Mouse (Mus musculus) left cerebral cortex, postnatal 25 days (tissue): ENCODE measurements around the gene Sec63. TPM values are rescaled to one million over a fixed set of nuclear protein-coding genes. Genes with fewer than 3 reads are reported as not detected.

Source experiments
- DNase-seq, 2 experiments: peaks; one replicate each; pipeline ENCODE4 v3.0.0; 2022; ENCODE audit warnings: low spot score in 2 of 2, mixed read lengths in 1 of 2
- intact Hi-C: fragments of 180-260 bp; cut with DNase I; formaldehyde crosslinking; loops from one replicate; pipeline ENCODE4 v1.15.1; 2025
- total RNA-seq, 2 experiments: library from RNA; stranded (reverse); gene quantifications; 2 replicates each; pipeline ENCODE4 v1.2.3; 2021

The Sec63 gene
- total RNA-seq, 2 experiments from 2014 or later: 48.5 to 56.6 TPM

- DNase-seq: peak; percentile 59 to 60
- intact Hi-C loops: loop anchor here (5.0 kb wide), 1 partner anchor 82 kb away; no protein-coding TSS in a partner anchor
These were observed 99.0 kb downstream of the Sec63 start, which contains the start of gene Scml4 for GRCm38 (mm10) chr10:42860159-42860911. Gene Scml4 (plus strand): TSS chr10:42860370.

DNA sequence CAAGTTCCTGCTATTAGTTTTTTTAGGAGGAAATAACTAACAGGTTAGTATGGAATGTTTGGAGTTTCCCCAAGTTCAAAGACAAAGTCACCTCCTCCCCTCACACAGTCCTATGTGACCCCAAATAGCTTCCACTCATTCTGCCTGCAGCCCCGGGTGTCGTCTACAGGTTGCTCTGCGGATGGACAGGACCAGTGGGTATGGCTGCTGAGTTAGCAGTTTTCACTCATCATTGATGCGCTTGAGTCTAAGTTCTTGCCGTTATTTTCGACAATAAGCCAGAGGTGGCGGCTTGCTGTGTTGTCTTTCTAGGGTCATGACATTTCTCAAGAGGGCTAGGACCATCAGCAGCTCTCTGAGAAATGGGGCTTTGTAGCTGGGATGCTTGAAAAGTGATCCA is 100.2 kb downstream of the Sec63 start:
- intact Hi-C loops: loop anchor here (5.0 kb wide), 1 partner anchor 81 kb away; no protein-coding TSS in a partner anchor
- DNase-seq: no peak

DNA sequence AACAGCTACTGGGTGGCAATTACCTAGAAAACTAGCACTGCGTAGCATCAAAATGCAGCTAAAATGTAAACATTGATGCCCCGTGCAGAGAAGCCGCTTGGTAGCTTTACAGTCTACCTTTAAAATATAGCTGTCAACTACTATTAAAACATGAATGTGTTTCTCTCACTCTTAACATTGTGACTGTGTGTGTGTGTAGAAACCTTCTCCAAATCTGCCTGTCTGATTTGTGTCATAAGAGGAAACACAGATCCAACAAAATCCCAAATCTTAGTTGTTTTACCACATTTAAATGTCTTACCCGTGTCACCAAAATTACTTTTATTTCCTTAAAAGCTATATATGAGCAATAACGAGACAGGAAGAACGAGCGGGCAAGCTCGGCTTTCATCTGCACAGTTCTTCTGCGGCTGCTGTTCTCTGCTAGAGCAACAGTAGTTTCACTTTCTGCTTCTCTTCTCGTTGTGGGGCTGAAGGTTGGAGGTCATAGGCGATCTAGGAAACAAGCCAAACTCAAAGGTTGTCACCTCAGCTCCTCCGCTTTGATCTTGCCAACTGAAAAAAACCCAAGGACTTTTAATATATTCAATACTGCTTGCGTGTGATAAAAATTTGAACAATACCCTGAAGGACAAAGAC is 100.9 kb downstream of the Sec63 start:
- DNase-seq: no peak
- intact Hi-C loops: loop anchor here (5.0 kb wide), 1 partner anchor 80 kb away; no protein-coding TSS in a partner anchor

GRCm38 (mm10) chr10:42862806-42863205 is 101.5 kb downstream of the Sec63 start:
- DNase-seq: no peak
- intact Hi-C loops: loop anchor here (5.0 kb wide), 1 partner anchor 79 kb away; no protein-coding TSS in a partner anchor

DNA sequence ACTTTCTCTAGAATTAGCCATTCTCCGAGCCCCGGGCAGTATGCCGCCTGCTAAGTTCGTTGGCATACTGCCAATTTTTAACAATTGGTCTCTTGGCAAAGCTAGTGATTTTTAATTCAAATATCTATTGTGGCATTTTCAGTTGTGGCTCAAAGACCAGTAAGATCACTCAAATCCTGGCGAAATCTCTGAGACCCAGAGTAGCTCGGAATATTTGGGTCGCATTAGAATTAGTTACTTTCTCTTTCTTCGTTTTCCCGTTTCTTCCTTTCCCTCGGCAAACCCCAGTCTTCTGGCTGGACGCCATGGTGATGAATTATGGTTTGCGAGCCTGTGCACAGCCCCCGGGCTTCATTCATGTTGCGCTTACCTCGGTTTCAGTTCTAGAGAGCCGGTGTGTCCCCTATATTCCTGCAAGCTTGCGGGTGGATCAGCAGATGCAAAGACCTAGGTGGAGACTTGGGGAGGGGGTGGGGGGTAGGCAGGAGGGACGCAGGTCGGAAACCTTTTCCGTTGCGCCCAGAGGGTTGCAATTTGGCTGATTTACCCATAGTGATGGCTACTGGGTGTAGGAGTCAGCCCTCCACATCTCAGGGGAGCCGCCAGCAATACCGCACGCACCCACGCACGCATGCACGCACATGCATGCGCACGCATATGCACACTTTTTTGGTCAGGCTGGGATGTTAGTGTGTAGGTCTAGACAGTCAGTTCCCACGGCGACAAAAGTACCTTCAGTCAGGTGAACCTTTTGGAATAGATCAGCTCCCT is 102.5 kb downstream of the Sec63 start:
- DNase-seq: peak; percentile 76 to 84
- intact Hi-C loops: loop anchor here (5.0 kb wide), 1 partner anchor 78 kb away; no protein-coding TSS in a partner anchor

GRCm38 (mm10) chr10:42864696-42865095 is 103.4 kb downstream of the Sec63 start:
- no peak for DNase-seq
- intact Hi-C loops: loop anchor here (5.0 kb wide), 1 partner anchor 78 kb away; no protein-coding TSS in a partner anchor

DNA sequence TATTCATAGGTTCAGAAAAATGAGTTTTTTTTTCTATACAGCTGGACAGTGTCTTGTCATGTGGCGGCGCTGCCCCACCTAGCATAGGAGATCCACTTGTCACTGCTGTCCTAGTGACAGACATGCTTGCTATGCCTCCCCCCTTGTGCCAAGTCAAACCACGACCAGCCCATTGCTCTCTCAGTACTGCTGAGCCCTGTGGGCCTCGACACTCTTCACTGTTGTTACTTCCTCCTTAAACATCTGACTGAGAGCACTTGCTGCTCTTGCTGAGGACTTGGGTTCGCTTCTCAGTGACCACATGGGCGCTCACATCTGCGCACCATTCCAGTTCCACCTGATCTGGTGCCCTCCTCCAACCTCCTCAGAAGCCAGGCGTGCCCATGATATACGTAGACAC is 107.1 kb downstream of the Sec63 start:
- DNase-seq: no peak
- intact Hi-C loops: no loop called here

DNA sequence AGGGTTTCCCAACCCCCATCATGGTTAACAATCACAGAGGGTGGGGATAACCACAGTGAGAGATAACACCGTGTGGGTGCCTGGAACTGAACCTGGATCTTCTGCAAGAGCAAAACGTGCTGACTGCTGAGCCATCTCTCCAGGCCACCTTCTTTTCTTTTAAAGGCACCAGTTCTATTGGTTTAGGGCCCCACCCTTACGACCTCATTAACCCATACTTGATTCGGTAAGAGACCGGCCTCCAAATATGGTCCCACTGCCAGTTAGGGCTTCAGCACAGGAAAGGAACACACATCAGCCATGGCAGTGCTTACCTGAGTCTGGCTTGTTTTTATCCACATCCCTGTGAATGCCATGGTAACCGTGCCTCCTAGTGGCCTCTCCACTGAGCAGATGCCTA is 108.2 kb downstream of the Sec63 start:
- intact Hi-C loops: no loop called here
- DNase-seq: no peak

GRCm38 (mm10) chr10:42872269-42873010 is 111.1 kb downstream of the Sec63 start:
- DNase-seq: peak in 1 of 2 experiments; percentile 12
- intact Hi-C loops: no loop called here

- intact Hi-C loops: no loop called here
- DNase-seq: no peak
These were observed 111.8 kb downstream of the Sec63 start for GRCm38 (mm10) chr10:42873077-42873595.

GRCm38 (mm10) chr10:42876172-42876571 is 114.9 kb downstream of the Sec63 start:
- DNase-seq: no peak
- intact Hi-C loops: no loop called here

GRCm38 (mm10) chr10:42879269-42879681 is 118.0 kb downstream of the Sec63 start:
- DNase-seq: no peak
- intact Hi-C loops: no loop called here

GRCm38 (mm10) chr10:42879682-42880081 is 118.4 kb downstream of the Sec63 start:
- intact Hi-C loops: no loop called here
- DNase-seq: no peak

Other genes with a start within 250 kb of the Sec63 start
- 10 to 100 TPM; 13.1 to 13.8 TPM for gene Nr2e1, start 177.9 kb upstream of the Sec63 start, total RNA-seq
- gene Ostm1, start 177.7 kb upstream of the Sec63 start, total RNA-seq: 10 to 100 TPM; 49.3 to 50.1 TPM
- gene Scml4, start 98.9 kb downstream of the Sec63 start, total RNA-seq: 1 to 10 TPM; 3.7 to 4.1 TPM